Mouse (Mus musculus): Measurements from ENCODE around the gene Met.

DNA sequence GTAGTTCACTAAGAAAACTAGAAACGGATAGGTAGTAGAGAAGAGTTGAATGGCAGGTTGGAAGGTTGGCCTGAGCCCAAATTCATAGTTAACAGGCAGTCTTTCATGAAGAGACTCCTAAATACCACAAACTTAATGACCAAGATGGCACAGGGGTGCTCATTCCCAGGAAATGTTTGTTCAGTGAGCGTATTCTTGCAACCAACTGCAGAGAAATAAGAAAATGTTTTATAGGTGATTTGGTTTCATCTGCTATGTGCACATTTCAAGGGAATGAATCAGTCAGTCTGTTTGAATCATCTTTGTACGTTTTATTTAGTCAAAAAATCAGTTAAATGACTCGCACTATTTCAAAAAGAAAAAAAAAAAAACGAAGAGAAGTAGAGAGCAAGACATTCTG is 21.6 kb downstream of the Met start:
- TF ChIP-seq CTCF (IDR thresholded peaks at IDR 0.05; ENCODE audit: low read depth) (no peak), EP300 (IDR thresholded peaks at IDR 0.05; ENCODE audit: low read depth) (no peak)
